Mouse (Mus musculus) intestine, embryonic 15.5 days (tissue): ENCODE data around the gene Nmnat3. TPM values are rescaled to one million over a fixed set of nuclear protein-coding genes. Genes with fewer than 3 reads are reported as not detected.

Experiments used
- ATAC-seq: fragments of 200-750 bp; cut with Nextera tagmentation; 2 replicates; pipeline ENCODE4 v1.8.0; 2017; ENCODE audit warnings: moderate TSS enrichment, moderate library complexity
- H3K27ac ChIP-seq: fragments of 300-500 bp; sonication (generic); 2 replicates; pipeline ENCODE4 v1.5.1; 2015; ENCODE audit warnings: mild to moderate bottlenecking, inconsistent platforms
- H3K27me3 ChIP-seq: fragments of 300-500 bp; sonication (generic); replicated peaks from 2 replicates; pipeline ENCODE4 v1.6.1; 2015; ENCODE audit warnings: inconsistent platforms
- H3K36me3 ChIP-seq: fragments of 300-500 bp; sonication (generic); 2 replicates; pipeline ENCODE4 v1.6.1; 2015; ENCODE audit warnings: inconsistent platforms
- H3K4me1 ChIP-seq: fragments of 300-500 bp; sonication (generic); replicated peaks from 2 replicates; pipeline ENCODE4 v1.6.1; 2015; ENCODE audit warnings: inconsistent platforms
- H3K4me2 ChIP-seq: fragments of 300-500 bp; sonication (generic); replicated peaks from 2 replicates; pipeline ENCODE4 v1.6.1; 2015; ENCODE audit warnings: mild to moderate bottlenecking, inconsistent platforms
- H3K4me3 ChIP-seq: fragments of 300-500 bp; sonication (generic); replicated peaks from 2 replicates; pipeline ENCODE4 v1.5.1; 2015; ENCODE audit warnings: inconsistent platforms
- H3K9ac ChIP-seq: fragments of 300-500 bp; sonication (generic); 2 replicates; pipeline ENCODE4 v1.6.1; 2015; ENCODE audit warnings: inconsistent platforms
- H3K9me3 ChIP-seq: fragments of 300-500 bp; sonication (generic); 2 replicates; pipeline ENCODE4 v1.6.1; 2016; ENCODE audit warnings: inconsistent platforms
- WGBS: fragments of 180-500 bp; shearing (Covaris S2); methylation state at CpG from one replicate; pipeline ENCODE4 v1.1.7; 2015; 5-methylcytosine and 5-hydroxymethylcytosine counted together
- polyA plus RNA-seq: library from polyadenylated mRNA; unstranded; fragments of >200 nt; fragmentation: Nextera tagmentation; extraction: Ambion mirVana; gene quantifications from 2 replicates; pipeline ENCODE4 v1.2.1, GENCODE M21; 2015

The Nmnat3 gene
- polyA plus RNA-seq, 1 experiment from 2014 or later, result 15.1 TPM

- Histone ChIP-seq H3K27ac (no peak overlapping the region), H3K4me1 (no peaks in the 10 kb centered on the region), H3K36me3 (no peaks in the 10 kb centered on the region), H3K9ac (no peak overlapping the region), H3K9me3 (no peaks in the 10 kb centered on the region), H3K4me3 (no peak overlapping the region), H3K27me3 (no peaks in the 10 kb centered on the region), H3K4me2 (no peak overlapping the region)
- 76% methylated on average over 7 of the region's 7 CpGs for WGBS
- no peak for ATAC-seq
Measured at GRCm38 (mm10) chr9:98314059-98314650, 26.9 kb downstream of the Nmnat3 start.

- Histone ChIP-seq H3K27ac (no peak overlapping the region), H3K36me3 (no peaks in the 10 kb centered on the region), H3K27me3 (no peaks in the 10 kb centered on the region), H3K4me3 (no peak overlapping the region), H3K4me1 (no peaks in the 10 kb centered on the region), H3K9ac (no peak overlapping the region), H3K4me2 (no peak overlapping the region), H3K9me3 (no peaks in the 10 kb centered on the region)
- WGBS, result 68% methylated on average over 4 of the region's 4 CpGs
- no peak for ATAC-seq
Measured at GRCm38 (mm10) chr9:98317897-98318296, 30.7 kb downstream of the Nmnat3 start.

- 38% methylated on average over 3 of the region's 3 CpGs for WGBS
Measured at GRCm38 (mm10) chr9:98318875-98319274, 31.6 kb downstream of the Nmnat3 start.

GRCm38 (mm10) chr9:98320785-98321184 lies 33.5 kb downstream of the Nmnat3 start:
- Histone ChIP-seq H3K4me3 (no peak overlapping the region), H3K27ac (no peak overlapping the region), H3K4me2 (no peak overlapping the region), H3K27me3 (no peaks in the 10 kb centered on the region), H3K4me1 (no peaks in the 10 kb centered on the region), H3K9me3 (no peaks in the 10 kb centered on the region), H3K36me3 (no peaks in the 10 kb centered on the region), H3K9ac (no peak overlapping the region)
- no peak for ATAC-seq
- WGBS, result 84% methylated on average over 3 of the region's 3 CpGs

More at GRCm38 (mm10) chr9:98318875-98319274, 31.6 kb downstream of the Nmnat3 start:
- ATAC-seq, result no peak
- Histone ChIP-seq H3K9me3 (no peaks in the 10 kb centered on the region), H3K4me1 (no peaks in the 10 kb centered on the region), H3K4me2 (no peak overlapping the region), H3K9ac (no peak overlapping the region), H3K27me3 (no peaks in the 10 kb centered on the region), H3K36me3 (no peaks in the 10 kb centered on the region), H3K27ac (no peak overlapping the region), H3K4me3 (no peak overlapping the region)

GRCm38 (mm10) chr9:98326088-98326487 lies 38.9 kb downstream of the Nmnat3 start:
- no peak overlapping the region for H3K9ac ChIP-seq
- H3K27ac ChIP-seq, result no peak overlapping the region
- no peaks in the 10 kb centered on the region for H3K36me3 ChIP-seq
- no peak overlapping the region for H3K4me2 ChIP-seq
- H3K27me3 ChIP-seq, result no peaks in the 10 kb centered on the region
- H3K4me3 ChIP-seq, result no peak overlapping the region
- ATAC-seq, result no peak
- no peaks in the 10 kb centered on the region for H3K9me3 ChIP-seq
- 83% methylated on average over 1 of the region's 1 CpGs for WGBS
- H3K4me1 ChIP-seq, result no peaks in the 10 kb centered on the region

GRCm38 (mm10) chr9:98328415-98329176 lies 41.4 kb downstream of the Nmnat3 start:
- no peaks in the 10 kb centered on the region for H3K36me3 ChIP-seq
- no peak for ATAC-seq
- H3K4me1 ChIP-seq, result no peaks in the 10 kb centered on the region
- H3K4me2 ChIP-seq, result no peak overlapping the region
- no peak overlapping the region for H3K27ac ChIP-seq
- H3K9ac ChIP-seq, result no peak overlapping the region
- H3K4me3 ChIP-seq, result no peak overlapping the region
- no peaks in the 10 kb centered on the region for H3K27me3 ChIP-seq
- H3K9me3 ChIP-seq, result no peaks in the 10 kb centered on the region
- 91% methylated on average over 10 of the region's 10 CpGs for WGBS

- WGBS, result 54% methylated on average over 20 of the region's 20 CpGs
Measured at GRCm38 (mm10) chr9:98329274-98330105, 42.3 kb downstream of the Nmnat3 start.

GRCm38 (mm10) chr9:98333219-98333754 lies 46.1 kb downstream of the Nmnat3 start:
- H3K36me3 ChIP-seq, result no peaks in the 10 kb centered on the region
- no peaks in the 10 kb centered on the region for H3K9me3 ChIP-seq
- no peak overlapping the region for H3K4me2 ChIP-seq
- no peaks in the 10 kb centered on the region for H3K4me1 ChIP-seq
- H3K27ac ChIP-seq, result no peak overlapping the region
- 57% methylated on average over 3 of the region's 3 CpGs for WGBS
- no peak overlapping the region for H3K4me3 ChIP-seq
- ATAC-seq, result no peak; the same call in 1 of the 2 replicates
- H3K27me3 ChIP-seq, result no peaks in the 10 kb centered on the region
- H3K9ac ChIP-seq, result no peak overlapping the region

More at GRCm38 (mm10) chr9:98329274-98330105, 42.3 kb downstream of the Nmnat3 start:
- Histone ChIP-seq H3K4me1 (no peaks in the 10 kb centered on the region), H3K9me3 (no peaks in the 10 kb centered on the region), H3K36me3 (no peaks in the 10 kb centered on the region), H3K4me3 (no peak overlapping the region), H3K4me2 (no peak overlapping the region), H3K27ac (no peak overlapping the region), H3K9ac (no peak overlapping the region), H3K27me3 (no peaks in the 10 kb centered on the region)
- peak; percentile 58; the same call in 1 of the 2 replicates for ATAC-seq

GRCm38 (mm10) chr9:98337881-98338769 lies 50.9 kb downstream of the Nmnat3 start:
- Histone ChIP-seq H3K27ac (no peak overlapping the region), H3K27me3 (no peaks in the 10 kb centered on the region), H3K4me1 (0 out of 2 replicates have a peak, but pooled peaks cover 3% of the 10 kb centered on the region), H3K36me3 (no peaks in the 10 kb centered on the region), H3K9me3 (no peaks in the 10 kb centered on the region), H3K4me3 (no peak overlapping the region), H3K4me2 (no peak overlapping the region), H3K9ac (no peak overlapping the region)
- 64% methylated on average over 15 of the region's 15 CpGs for WGBS
- no peak for ATAC-seq

- no peak for ATAC-seq
- WGBS, result 64% methylated on average over 4 of the region's 4 CpGs
- H3K36me3 ChIP-seq, result no peaks in the 10 kb centered on the region
Measured at GRCm38 (mm10) chr9:98339971-98340370, 52.7 kb downstream of the Nmnat3 start.

GRCm38 (mm10) chr9:98340427-98340826 lies 53.2 kb downstream of the Nmnat3 start:
- H3K27me3 ChIP-seq, result no peaks in the 10 kb centered on the region
- WGBS, result 66% methylated on average over 4 of the region's 4 CpGs
- 0 out of 2 replicates have a peak, but pooled peaks cover 3% of the 10 kb centered on the region for H3K4me1 ChIP-seq
- H3K4me3 ChIP-seq, result no peak overlapping the region
- ATAC-seq, result no peak
- H3K36me3 ChIP-seq, result no peaks in the 10 kb centered on the region
- H3K9me3 ChIP-seq, result no peaks in the 10 kb centered on the region
- no peak overlapping the region for H3K27ac ChIP-seq
- H3K9ac ChIP-seq, result no peak overlapping the region
- H3K4me2 ChIP-seq, result no peak overlapping the region

More at GRCm38 (mm10) chr9:98339971-98340370, 52.7 kb downstream of the Nmnat3 start:
- Histone ChIP-seq H3K27ac (no peak overlapping the region), H3K9me3 (no peaks in the 10 kb centered on the region), H3K4me3 (no peak overlapping the region), H3K4me2 (no peak overlapping the region), H3K27me3 (no peaks in the 10 kb centered on the region), H3K4me1 (0 out of 2 replicates have a peak, but pooled peaks cover 3% of the 10 kb centered on the region), H3K9ac (no peak overlapping the region)
